Mouse (Mus musculus): ENCODE measurements around the gene Chd9.

- TF ChIP-seq CTCF (IDR thresholded peaks at IDR 0.05; ENCODE audit: borderline replicate concordance, insufficient read depth, low read depth, low read length) (no peak), POLR2A (IDR thresholded peaks at IDR 0.05; ENCODE audit: borderline replicate concordance, insufficient read depth, low read length) (no peak)
Measured at GRCm38 (mm10) chr8:90904171-90904706, 76.1 kb downstream of the Chd9 start.

Measured in cerebellum, adult 2 months (tissue).